Mouse (Mus musculus) ES-Bruce4 (cell line): ENCODE measurements around the gene Grin1.

ENCODE experiments used
- EP300 ChIP-seq: IDR thresholded peaks from 2 replicates; pipeline ENCODE4 v1.6.1; 2011; ENCODE audit warnings: low read depth, low read length; ENCODE audit not compliant: insufficient read depth
- POLR2A ChIP-seq: IDR thresholded peaks from one replicate; pipeline ENCODE4 v1.8.1; 2011; ENCODE audit warnings: low read length; ENCODE audit not compliant: insufficient read depth

- TF ChIP-seq EP300 (no peak), POLR2A (no peak)
These were observed 51.7 kb downstream of the Grin1 start for GRCm38 (mm10) chr2:25267241-25267640.
